Comparison of ENCODE assay signal across 26 mouse cellular contexts in the genomic region with DNA sequence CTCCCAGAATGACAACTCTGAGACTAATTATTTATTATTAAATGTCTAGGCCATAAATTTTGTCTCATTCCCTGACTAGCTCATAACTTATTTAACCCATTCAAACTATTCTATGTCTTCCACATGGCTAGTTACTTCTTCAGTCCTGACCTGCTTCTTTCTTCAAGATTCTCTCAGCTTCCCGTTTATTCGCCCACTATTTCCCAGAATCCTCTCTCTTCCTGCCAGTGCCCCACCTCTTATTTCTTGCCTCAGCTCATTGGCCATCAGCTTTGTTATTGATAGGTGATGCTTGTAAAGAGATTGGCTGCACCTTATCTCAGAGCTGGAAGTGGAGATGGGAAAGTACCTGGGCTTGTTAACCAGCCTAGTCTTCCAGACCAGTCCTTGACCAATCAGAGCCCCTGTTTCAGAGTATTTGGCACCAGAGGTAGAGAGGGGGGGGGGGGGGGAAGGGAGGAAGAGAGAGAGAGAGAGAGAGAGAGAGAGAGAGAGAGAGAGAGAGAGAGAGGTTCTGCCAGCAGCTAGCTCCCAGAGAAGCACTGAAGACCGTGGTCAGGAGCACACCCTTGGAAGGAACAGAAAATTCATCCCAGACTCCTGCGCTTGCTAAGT. TPM values are rescaled to one million over a fixed set of nuclear protein-coding genes. Genes with fewer than 3 reads are reported as not detected.
DNase-seq lines count a peak whose midpoint lies in the region; TF ChIP-seq lines count a peak whose summit lies in the region.
"Had no signal": no experiment of that assay in that cellular context is flagged by ENCODE, and none has a peak within 500 bp of the region (broad histone marks: within the 10 kb centered on the region; RNA-seq: fewer than 3 reads in every experiment).

No protein-coding gene starts in this region.

- H3K27ac ChIP-seq in MEL (ENCODE audit: control insufficient read depth, low read depth, low read length): no peak overlapping the region
- H3K27ac ChIP-seq: embryonic facial prominence, embryonic 10.5 days; embryonic facial prominence, embryonic 13.5 days; forebrain, embryonic 12.5 days; forebrain, embryonic 15.5 days; heart, adult 2 months; hindbrain, embryonic 12.5 days; hindbrain, embryonic 15.5 days had no signal

- no peaks in the 10 kb centered on the region for H3K4me1 ChIP-seq in MEL (ENCODE audit: control insufficient read depth in 1 of 2, insufficient read depth in 2 of 2, low read length in 2 of 2)

- no peaks in the 10 kb centered on the region for H3K9me3 ChIP-seq in MEL (replicated peaks; ENCODE audit: insufficient read depth, low read length)
- H3K9me3 ChIP-seq: embryonic facial prominence, embryonic 10.5 days; embryonic facial prominence, embryonic 13.5 days; forebrain, embryonic 12.5 days; forebrain, embryonic 15.5 days; hindbrain, embryonic 12.5 days; hindbrain, embryonic 15.5 days had no signal

- no peak overlapping the region for H3K9ac ChIP-seq in MEL (ENCODE audit: control insufficient read depth, low read depth, low read length, poor library complexity, severe bottlenecking)
- H3K9ac ChIP-seq: embryonic facial prominence, embryonic 13.5 days; forebrain, embryonic 12.5 days; forebrain, embryonic 15.5 days; hindbrain, embryonic 12.5 days; hindbrain, embryonic 15.5 days had no signal

- H3K79me2 ChIP-seq in MEL (ENCODE audit: control insufficient read depth, insufficient read depth, low read length, poor library complexity): no peaks in the 10 kb centered on the region
- no peaks in the 10 kb centered on the region for H3K79me2 ChIP-seq in myocyte (ENCODE audit: control insufficient read depth, insufficient read depth)

- H3K4me2 ChIP-seq in myocyte (ENCODE audit: low read depth): peak overlapping the region; percentile 0
- H3K4me2 ChIP-seq: embryonic facial prominence, embryonic 13.5 days; forebrain, embryonic 12.5 days; forebrain, embryonic 15.5 days; heart, embryonic 11.5 days; hindbrain, embryonic 12.5 days; hindbrain, embryonic 15.5 days had no signal

- no peak overlapping the region for H3K4me3 ChIP-seq in MEL (ENCODE audit: control insufficient read depth in 1 of 2, insufficient read depth in 1 of 2, low read depth in 2 of 2, low read length in 2 of 2)
- H3K4me3 ChIP-seq in myocyte: no peak overlapping the region
- H3K4me3 ChIP-seq: embryonic facial prominence, embryonic 10.5 days; embryonic facial prominence, embryonic 13.5 days; erythroblast, embryonic 14.5 days; forebrain, embryonic 12.5 days; forebrain, embryonic 15.5 days; heart, adult 2 months; hindbrain, embryonic 12.5 days; hindbrain, embryonic 15.5 days had no signal

- no peak for TF ChIP-seq RAD21 in MEL (IDR thresholded peaks at IDR 0.05; ENCODE audit: low read depth, low read length)

- H3K27me3 ChIP-seq in MEL (ENCODE audit: control insufficient read depth in 1 of 2, insufficient read depth in 2 of 2, low read length in 2 of 2) (peaks cover 2 to 4% of the 10 kb centered on the region in 2 experiments), myocyte (ENCODE audit: control insufficient read depth, insufficient read depth, insufficient read length) (no peaks in the 10 kb centered on the region)
- H3K27me3 ChIP-seq: embryonic facial prominence, embryonic 13.5 days; forebrain, embryonic 15.5 days; hindbrain, embryonic 12.5 days; hindbrain, embryonic 15.5 days; Patski had no signal

- no peak overlapping the region for H3ac ChIP-seq in myocyte (ENCODE audit: control insufficient read depth, insufficient read length)

- intact Hi-C loops in left cerebral cortex, postnatal 10 days (cut with DNase I): no loop called here

- DNase-seq in 3134 (ENCODE audit: extremely low read depth, insufficient read length, low spot score) (peak; percentile 58), A20 (ENCODE audit: low read depth, low spot score) (peak; percentile 85), MEL (ENCODE audit: low read depth, low spot score) (peak; percentile 11)
- no peak for DNase-seq in thymus, adult 18-20 months
- no peak for DNase-seq in right cerebral cortex, adult 18-20 months
- no peak for DNase-seq in left cerebral cortex, postnatal 10 days (ENCODE audit: extremely low spot score in 1 of 2, low spot score in 2 of 2)
- DNase-seq: adrenal gland, adult 8-10 months; adrenal gland, postnatal 25 days; B cell, adult 2 months; cerebellum, adult 11-12 months; cerebellum, adult 8-10 months; cerebellum, postnatal 10 days; cerebellum, postnatal 36 days; embryo, embryonic 11 days; gastrocnemius, postnatal 25 days; heart, adult 2 months had no signal

- H3K36me3 ChIP-seq in MEL (ENCODE audit: control insufficient read depth in 1 of 2, insufficient read depth in 2 of 2, low read length in 2 of 2) (no peaks in the 10 kb centered on the region), myocyte (ENCODE audit: control insufficient read depth, insufficient read depth) (no peaks in the 10 kb centered on the region)
- H3K36me3 ChIP-seq: embryonic facial prominence, embryonic 10.5 days; embryonic facial prominence, embryonic 13.5 days; forebrain, embryonic 12.5 days; forebrain, embryonic 15.5 days; hindbrain, embryonic 12.5 days; hindbrain, embryonic 15.5 days had no signal

- no peak for TF ChIP-seq POLR2A in MEL (IDR thresholded peaks at IDR 0.05; ENCODE audit: control insufficient read depth in 1 of 2, insufficient read depth in 1 of 2, low read depth in 1 of 2, low read length in 2 of 2, poor library complexity in 1 of 2)
- no peak for TF ChIP-seq POLR2A in myocyte (IDR thresholded peaks at IDR 0.05; ENCODE audit: insufficient read length, low read depth)

- no peak for TF ChIP-seq CTCF in MEL (IDR thresholded peaks at IDR 0.05 in 2 of 3, conservative IDR thresholded peaks at IDR 0.05 in 1 of 3; ENCODE audit: control insufficient read depth in 1 of 3, insufficient read depth in 1 of 3, low read depth in 2 of 3, low read length in 3 of 3, poor library complexity in 1 of 3, severe bottlenecking in 1 of 3)

- no peak for TF ChIP-seq EP300 in MEL (IDR thresholded peaks at IDR 0.05; ENCODE audit: low read depth in 1 of 2, low read length in 2 of 2)

TF ChIP-seq in MEL, 35 proteins besides CTCF, POLR2A, EP300 and RAD21 (continues in another document):
- no peak for TF ChIP-seq ETS1 (IDR thresholded peaks at IDR 0.05; ENCODE audit: low read depth, low read length)
- TF ChIP-seq POLR2AphosphoS5 (IDR thresholded peaks at IDR 0.05; ENCODE audit: borderline replicate concordance, low read depth, low read length): no peak
- no peak for TF ChIP-seq KAT2A (conservative IDR thresholded peaks at IDR 0.05; ENCODE audit: low read depth, low read length)
- TF ChIP-seq USF2 (IDR thresholded peaks at IDR 0.05; ENCODE audit: borderline replicate concordance in 1 of 2, insufficient read depth in 1 of 2, low read depth in 1 of 2, low read length in 2 of 2): no peak
- TF ChIP-seq MXI1 (IDR thresholded peaks at IDR 0.05; ENCODE audit: low read depth, low read length): no peak
- no peak for TF ChIP-seq CHD2 (IDR thresholded peaks at IDR 0.05; ENCODE audit: low read length)
- no peak for TF ChIP-seq GATA1 (IDR thresholded peaks at IDR 0.05; ENCODE audit: low read depth, low read length)
- TF ChIP-seq MYC (IDR thresholded peaks at IDR 0.05; ENCODE audit: low read depth, low read length): no peak
- TF ChIP-seq E2F4 (IDR thresholded peaks at IDR 0.05; ENCODE audit: borderline replicate concordance, low read depth, low read length): no peak
- no peak for TF ChIP-seq USF1 (IDR thresholded peaks at IDR 0.05; ENCODE audit: low read depth, low read length)
- TF ChIP-seq NRF1 (IDR thresholded peaks at IDR 0.05; ENCODE audit: insufficient read depth, low read depth, low read length, poor library complexity, severe bottlenecking): no peak
- TF ChIP-seq MEF2A (IDR thresholded peaks at IDR 0.05; ENCODE audit: extremely low read depth, insufficient replicate concordance, low read depth, low read length, poor library complexity, severe bottlenecking): no peak
- no peak for TF ChIP-seq MAX (IDR thresholded peaks at IDR 0.05; ENCODE audit: low read length)
- no peak for TF ChIP-seq ZMIZ1 (IDR thresholded peaks at IDR 0.05; ENCODE audit: low read depth, low read length)
- TF ChIP-seq SMC3 (IDR thresholded peaks at IDR 0.05; ENCODE audit: low read depth, low read length): no peak
- TF ChIP-seq GABPA (IDR thresholded peaks at IDR 0.05; ENCODE audit: low read depth, low read length): no peak

TF ChIP-seq in myocyte, 11 proteins besides CTCF, POLR2A, EP300 and RAD21:
- TF ChIP-seq TCF3 (IDR thresholded peaks at IDR 0.05; ENCODE audit: insufficient read length, low read depth) (no peak), MYOG (IDR thresholded peaks at IDR 0.05; ENCODE audit: control insufficient read depth in 1 of 3, insufficient read depth in 1 of 3, insufficient read length in 2 of 3, low read depth in 2 of 3) (no peak), MAX (IDR thresholded peaks at IDR 0.05; ENCODE audit: low read depth) (no peak), TCF12 (IDR thresholded peaks at IDR 0.05; ENCODE audit: insufficient read depth, poor library complexity, severe bottlenecking) (no peak), E2F4 (IDR thresholded peaks at IDR 0.05; ENCODE audit: insufficient read depth) (no peak), POLR2AphosphoS2 (IDR thresholded peaks at IDR 0.05; ENCODE audit: insufficient read length, low read depth) (no peak), USF1 (IDR thresholded peaks at IDR 0.05; ENCODE audit: low read depth) (no peak), CEBPB (IDR thresholded peaks at IDR 0.05; ENCODE audit: insufficient read depth, poor library complexity, severe bottlenecking) (no peak), MYOD1 (IDR thresholded peaks at IDR 0.05; ENCODE audit: control insufficient read depth in 1 of 3, insufficient read length in 2 of 3, low read depth in 2 of 3) (no peak), SRF (IDR thresholded peaks at IDR 0.05; ENCODE audit: control insufficient read depth, insufficient read length, low read depth) (no peak), REST (IDR thresholded peaks at IDR 0.05; ENCODE audit: insufficient read depth, insufficient read length) (no peak)
TF ChIP-seq in myocyte: peak in this region for 0.

RNA-seq across cellular contexts. Expression of gene Lpgat1, which starts 5.3 kb away (rescaled TPM):
- not detected in 2 replicates for total RNA-seq in MEL (2012; rRNA removed)
- polyA plus RNA-seq in MEL (2012; ENCODE audit: insufficient read depth in 1 of 2, insufficient read length in 2 of 2, low read depth in 1 of 2, low replicate concordance in 2 of 2, missing spikeins in 1 of 2) (not detected), myocyte (2012; fragmentation: generic; extraction: Trizol) (16.3 TPM)
- 100 to 1,000 TPM; 125 to 127 TPM for total RNA-seq in left cerebral cortex, postnatal 10 days (2021)

Comparison
In these comparisons a context has a peak if more than half of its experiments do, and no peak if none do; other contexts are left out.
1. DNase-seq: peak in 3134 (single experiment), A20 (single experiment) and MEL (single experiment); none in thymus, adult 18-20 months (0 of 2), right cerebral cortex, adult 18-20 months (single experiment) and left cerebral cortex, postnatal 10 days (0 of 2).
2. RNA of gene Lpgat1, which starts 5.3 kb away (total RNA-seq): 125 to 127 TPM in left cerebral cortex, postnatal 10 days; not detected in MEL; every median in the first group is over 100 times any median in the second.